Mouse (Mus musculus): ENCODE results near the gene Pitpnm2. TPM values are rescaled to one million over a fixed set of nuclear protein-coding genes. Genes with fewer than 3 reads are reported as not detected.

The Pitpnm2 gene
- polyA plus RNA-seq, 1 experiment from 2014 or later, result 9.2 TPM

DNA sequence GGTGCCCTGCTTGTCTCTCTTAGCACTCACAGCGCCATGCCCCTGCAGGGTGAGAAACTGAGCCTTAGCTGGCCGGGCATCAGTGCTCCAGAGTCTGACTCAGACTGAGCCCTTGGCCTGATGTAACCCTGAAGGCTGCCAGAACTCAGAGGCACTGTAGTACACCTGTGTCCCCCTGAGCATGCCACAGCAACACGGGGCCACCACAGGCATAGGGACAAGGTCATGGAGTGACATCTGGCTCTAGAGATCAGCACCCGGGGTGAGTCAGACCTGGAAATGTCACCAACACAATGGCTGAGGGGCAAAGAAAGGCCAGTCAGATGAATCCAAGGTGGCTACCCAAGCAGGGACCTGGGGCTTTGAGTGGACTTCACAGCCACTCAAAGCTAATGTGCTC, 162.7 kb downstream of the Pitpnm2 start:
- ATAC-seq, result no peak
- no peak overlapping the region for H3K4me2 ChIP-seq (replicated peaks; ENCODE audit: low read depth, low read length)
- WGBS, result 75% methylated on average over 4 of the region's 4 CpGs
- no peaks in the 10 kb centered on the region for H3K4me1 ChIP-seq (ENCODE audit: insufficient read depth, low read depth, low read length)
- no peaks in the 10 kb centered on the region for H3K9me3 ChIP-seq (ENCODE audit: low read length)
- no peak overlapping the region for H3K9ac ChIP-seq (replicated peaks; ENCODE audit: low read depth)
- H3K36me3 ChIP-seq (ENCODE audit: insufficient read depth, low read length), result no peaks in the 10 kb centered on the region
- no peak for DNase-seq (ENCODE audit: low spot score)
- H3K27ac ChIP-seq (ENCODE audit: low read length), result no peak overlapping the region
- H3K4me3 ChIP-seq (ENCODE audit: low read depth, low read length), result no peak overlapping the region
- TF ChIP-seq CTCF (IDR thresholded peaks at IDR 0.05), result no peak
- no peak for TF ChIP-seq EP300 (IDR thresholded peaks at IDR 0.05)
- H3K27me3 ChIP-seq (replicated peaks; ENCODE audit: insufficient read depth, low read length), result no peaks in the 10 kb centered on the region

DNA sequence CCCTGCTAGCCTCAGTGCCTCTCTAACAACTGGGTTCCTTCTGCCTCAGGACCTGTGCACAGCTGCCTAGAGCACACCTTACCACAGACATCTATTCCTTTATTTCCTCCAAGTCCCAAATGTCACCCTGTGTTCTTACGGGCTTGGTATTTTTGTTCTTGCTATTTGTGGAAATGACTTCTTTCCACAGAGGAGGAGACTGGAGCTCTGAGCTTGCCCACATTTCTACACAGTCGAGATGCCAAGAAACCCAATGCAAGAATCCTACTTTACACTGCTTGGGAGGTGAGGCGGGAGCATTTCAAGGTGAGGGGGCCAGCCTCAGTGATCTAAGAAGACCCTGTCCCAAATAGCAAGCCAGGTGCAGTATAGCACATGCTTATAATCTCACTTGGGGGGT, 164.0 kb downstream of the Pitpnm2 start:
- 69% methylated on average over 3 of the region's 3 CpGs for WGBS
- no peaks in the 10 kb centered on the region for H3K4me1 ChIP-seq (ENCODE audit: insufficient read depth, low read depth, low read length)
- no peak for ATAC-seq

DNA sequence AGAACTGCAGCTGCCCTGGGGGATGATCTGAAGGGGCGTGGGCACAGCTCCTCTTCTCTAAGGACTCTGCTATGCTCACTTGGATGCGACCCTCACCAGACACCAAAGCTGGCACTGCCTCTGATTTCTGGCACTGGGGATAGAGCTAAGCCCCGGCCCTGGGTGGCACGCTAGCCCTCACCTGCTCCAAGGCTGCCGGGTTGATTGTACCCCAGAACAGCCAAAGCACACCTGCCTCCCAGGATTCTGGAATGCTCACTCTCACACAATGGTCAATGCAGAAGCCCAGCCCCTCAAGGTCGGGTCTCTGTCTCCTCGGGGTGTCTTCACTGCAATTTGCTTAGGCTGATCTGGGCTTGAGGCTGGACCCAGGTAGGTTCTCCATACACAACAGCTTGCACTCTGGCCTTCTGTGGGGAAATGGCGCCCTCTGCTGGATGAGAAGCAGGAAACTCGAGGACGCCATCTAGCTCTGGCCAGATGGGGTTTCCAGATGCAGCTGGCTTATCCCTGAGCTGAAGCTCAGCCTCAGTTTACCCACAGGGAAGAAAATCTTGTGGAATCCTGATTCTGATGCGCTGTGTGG, 164.9 kb downstream of the Pitpnm2 start:
- TF ChIP-seq CTCF (IDR thresholded peaks at IDR 0.05) (peak; percentile 100), EP300 (IDR thresholded peaks at IDR 0.05) (no peak)
- no peaks in the 10 kb centered on the region for H3K27me3 ChIP-seq (replicated peaks; ENCODE audit: insufficient read depth, low read length)
- H3K9ac ChIP-seq (replicated peaks; ENCODE audit: low read depth), result no peak overlapping the region
- H3K4me1 ChIP-seq (ENCODE audit: insufficient read depth, low read depth, low read length), result no peaks in the 10 kb centered on the region
- ATAC-seq, result peak; percentile 68
- 40% methylated on average over 11 of the region's 11 CpGs for WGBS
- no peaks in the 10 kb centered on the region for H3K9me3 ChIP-seq (ENCODE audit: low read length)
- no peak overlapping the region for H3K4me2 ChIP-seq (replicated peaks; ENCODE audit: low read depth, low read length)
- peak; percentile 84 for DNase-seq (ENCODE audit: low spot score)
- no peak overlapping the region for H3K4me3 ChIP-seq (ENCODE audit: low read depth, low read length)
- H3K36me3 ChIP-seq (ENCODE audit: insufficient read depth, low read length), result no peaks in the 10 kb centered on the region
- no peak overlapping the region for H3K27ac ChIP-seq (ENCODE audit: low read length)

More for the DNA sequence above, 164.0 kb downstream of the Pitpnm2 start:
- Histone ChIP-seq H3K27me3 (replicated peaks; ENCODE audit: insufficient read depth, low read length) (no peaks in the 10 kb centered on the region), H3K9ac (replicated peaks; ENCODE audit: low read depth) (no peak overlapping the region), H3K27ac (ENCODE audit: low read length) (no peak overlapping the region), H3K36me3 (ENCODE audit: insufficient read depth, low read length) (no peaks in the 10 kb centered on the region), H3K4me3 (ENCODE audit: low read depth, low read length) (no peak overlapping the region), H3K9me3 (ENCODE audit: low read length) (no peaks in the 10 kb centered on the region), H3K4me2 (replicated peaks; ENCODE audit: low read depth, low read length) (no peak overlapping the region)
- no peak for TF ChIP-seq CTCF (IDR thresholded peaks at IDR 0.05)
- no peak for TF ChIP-seq EP300 (IDR thresholded peaks at IDR 0.05)
- no peak for DNase-seq (ENCODE audit: low spot score)

DNA sequence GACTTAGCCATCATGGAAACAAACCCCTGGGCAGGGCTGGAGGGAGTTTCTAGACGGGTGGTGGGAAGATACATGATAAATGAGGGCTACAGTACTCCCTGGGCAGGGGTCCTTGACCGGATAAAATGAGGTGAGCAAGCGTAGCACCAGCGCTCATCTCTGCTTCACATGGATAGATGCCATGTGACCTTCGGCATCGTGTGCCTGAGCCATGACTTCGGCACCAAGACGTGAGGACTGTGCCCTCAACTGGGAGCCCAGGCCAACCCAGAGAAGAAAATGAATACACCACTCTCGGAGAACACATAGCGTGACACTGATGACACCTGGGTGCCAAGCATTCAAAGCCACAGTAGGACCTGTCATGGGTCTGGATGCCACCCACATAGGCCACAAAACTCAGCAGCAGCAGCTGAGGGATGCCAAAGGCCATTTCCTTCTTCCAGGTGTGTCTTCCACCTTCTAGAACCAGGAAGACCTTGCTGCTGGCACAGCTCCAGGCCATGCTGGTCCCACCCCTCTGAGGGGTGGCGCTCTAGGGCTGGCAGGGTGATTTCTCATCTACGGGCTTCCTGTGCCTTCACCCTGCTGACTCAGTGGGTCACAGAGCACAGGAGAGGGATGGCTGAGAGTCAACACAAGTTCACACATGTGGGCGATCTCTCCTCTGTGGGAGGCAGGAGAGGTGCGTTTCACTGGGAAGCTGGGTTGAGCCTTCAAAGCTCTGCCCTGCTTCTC, 165.5 kb downstream of the Pitpnm2 start:
- Histone ChIP-seq H3K9me3 (ENCODE audit: low read length) (no peaks in the 10 kb centered on the region), H3K27ac (ENCODE audit: low read length) (no peak overlapping the region), H3K4me2 (replicated peaks; ENCODE audit: low read depth, low read length) (no peak overlapping the region), H3K4me1 (ENCODE audit: insufficient read depth, low read depth, low read length) (no peaks in the 10 kb centered on the region), H3K27me3 (replicated peaks; ENCODE audit: insufficient read depth, low read length) (no peaks in the 10 kb centered on the region), H3K36me3 (ENCODE audit: insufficient read depth, low read length) (no peaks in the 10 kb centered on the region), H3K9ac (replicated peaks; ENCODE audit: low read depth) (no peak overlapping the region), H3K4me3 (ENCODE audit: low read depth, low read length) (no peak overlapping the region)
- DNase-seq (ENCODE audit: low spot score) (no peak), ATAC-seq (no peak)
- 81% methylated on average over 14 of the region's 14 CpGs for whole genome bisulfite sequencing
- no peak for TF ChIP-seq EP300 (IDR thresholded peaks at IDR 0.05)
- no peak for TF ChIP-seq CTCF (IDR thresholded peaks at IDR 0.05)

DNA sequence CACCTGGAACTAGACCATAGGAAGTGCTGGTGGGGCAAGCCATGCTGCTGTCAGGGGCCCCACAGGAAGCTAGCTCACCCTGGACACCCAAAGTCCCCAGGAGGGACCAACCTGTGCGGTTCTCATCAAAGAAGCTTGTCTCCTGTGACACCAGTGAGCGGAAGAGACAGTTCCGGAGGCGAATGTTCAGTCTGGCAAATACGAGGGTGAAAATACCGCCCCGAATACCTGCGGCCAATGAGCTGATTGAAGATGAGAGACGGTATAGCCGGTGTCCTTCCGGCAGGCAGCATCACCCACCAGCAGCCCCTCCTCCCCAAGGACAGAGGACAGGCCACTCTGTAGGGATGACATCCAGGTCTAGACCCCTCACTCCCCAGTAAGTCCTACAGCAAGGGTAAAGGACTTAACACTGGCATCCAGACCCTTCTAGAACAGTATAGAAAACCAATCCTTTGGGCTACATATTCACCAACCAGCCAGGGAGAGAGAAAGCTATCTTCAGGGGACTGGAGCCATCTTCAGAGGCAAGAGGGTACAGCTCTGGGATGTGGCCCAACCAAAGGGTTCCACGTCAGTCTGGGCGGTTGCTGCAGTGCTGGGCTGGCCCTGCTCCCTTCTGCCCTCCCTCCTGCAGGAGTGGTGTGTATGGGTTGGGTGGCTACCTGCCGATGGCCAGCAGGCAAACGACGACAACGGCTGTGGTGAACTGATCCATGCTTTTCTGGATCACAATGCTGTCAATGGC, 166.4 kb downstream of the Pitpnm2 start:
- Histone ChIP-seq H3K4me3 (ENCODE audit: low read depth, low read length) (no peak overlapping the region), H3K4me1 (ENCODE audit: insufficient read depth, low read depth, low read length) (no peaks in the 10 kb centered on the region), H3K9me3 (ENCODE audit: low read length) (no peaks in the 10 kb centered on the region), H3K27ac (ENCODE audit: low read length) (no peak overlapping the region), H3K27me3 (replicated peaks; ENCODE audit: insufficient read depth, low read length) (no peaks in the 10 kb centered on the region), H3K9ac (replicated peaks; ENCODE audit: low read depth) (no peak overlapping the region), H3K36me3 (ENCODE audit: insufficient read depth, low read length) (no peaks in the 10 kb centered on the region), H3K4me2 (replicated peaks; ENCODE audit: low read depth, low read length) (no peak overlapping the region)
- ATAC-seq, result no peak
- WGBS, result 90% methylated on average over 17 of the region's 17 CpGs
- no peak for DNase-seq (ENCODE audit: low spot score)
- TF ChIP-seq EP300 (IDR thresholded peaks at IDR 0.05) (no peak), CTCF (IDR thresholded peaks at IDR 0.05) (no peak)

DNA sequence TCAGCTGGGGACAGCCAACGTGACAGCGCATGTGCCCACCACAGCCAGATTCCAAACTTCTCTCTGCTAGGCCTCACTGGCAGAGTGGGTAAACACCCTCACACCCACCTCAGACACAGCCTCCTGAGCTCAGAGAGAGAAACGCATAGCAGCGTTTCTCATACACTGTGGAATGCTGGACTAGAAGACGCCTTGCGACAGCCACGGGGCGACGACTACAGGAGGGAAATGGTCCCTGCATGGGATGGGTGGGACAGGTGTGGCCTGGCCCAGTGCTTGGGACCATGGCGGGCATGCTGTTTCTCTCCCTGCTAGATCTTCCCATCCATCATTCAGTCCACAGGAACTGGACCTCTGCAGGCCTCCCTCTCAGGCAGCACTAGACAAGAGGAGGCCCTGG, 167.1 kb downstream of the Pitpnm2 start:
- H3K9ac ChIP-seq (replicated peaks; ENCODE audit: low read depth), result no peak overlapping the region
- peak; percentile 64 for TF ChIP-seq CTCF (IDR thresholded peaks at IDR 0.05)
- no peak for TF ChIP-seq EP300 (IDR thresholded peaks at IDR 0.05)
- no peaks in the 10 kb centered on the region for H3K36me3 ChIP-seq (ENCODE audit: insufficient read depth, low read length)
- ATAC-seq (peak; percentile 32), DNase-seq (ENCODE audit: low spot score) (no peak)
- H3K4me2 ChIP-seq (replicated peaks; ENCODE audit: low read depth, low read length), result no peak overlapping the region
- H3K27ac ChIP-seq (ENCODE audit: low read length), result no peak overlapping the region
- H3K9me3 ChIP-seq (ENCODE audit: low read length), result no peaks in the 10 kb centered on the region
- H3K4me1 ChIP-seq (ENCODE audit: insufficient read depth, low read depth, low read length), result no peaks in the 10 kb centered on the region
- 54% methylated on average over 10 of the region's 10 CpGs for WGBS
- no peak overlapping the region for H3K4me3 ChIP-seq (ENCODE audit: low read depth, low read length)
- H3K27me3 ChIP-seq (replicated peaks; ENCODE audit: insufficient read depth, low read length), result no peaks in the 10 kb centered on the region

Measured in lung, postnatal 0 days (tissue).